Mouse (Mus musculus) hindbrain, embryonic 13.5 days (tissue): Measurements from ENCODE around the gene Unc5b. TPM values are rescaled to one million over a fixed set of nuclear protein-coding genes. Genes with fewer than 3 reads are reported as not detected.

Source experiments
- ATAC-seq: fragments of 200-750 bp; cut with Nextera tagmentation; 2 replicates; pipeline ENCODE4 v1.8.0; 2017; ENCODE audit warnings: moderate TSS enrichment; ENCODE audit not compliant: low FRiP score
- H3K27ac ChIP-seq: fragments of 300-500 bp; sonication (generic); 2 replicates; pipeline ENCODE4 v1.5.1; 2015; ENCODE audit warnings: inconsistent platforms, mild to moderate bottlenecking, moderate library complexity
- H3K27me3 ChIP-seq: fragments of 300-500 bp; sonication (generic); 2 replicates; pipeline ENCODE4 v1.6.1; 2015; ENCODE audit warnings: mild to moderate bottlenecking, inconsistent platforms
- H3K36me3 ChIP-seq: fragments of 300-500 bp; sonication (generic); 2 replicates; pipeline ENCODE4 v1.6.1; 2015; ENCODE audit warnings: mild to moderate bottlenecking, inconsistent platforms
- H3K4me1 ChIP-seq: fragments of 300-500 bp; sonication (generic); replicated peaks from 2 replicates; pipeline ENCODE4 v1.6.1; 2015; ENCODE audit warnings: inconsistent platforms
- H3K4me2 ChIP-seq: fragments of 300-500 bp; sonication (generic); 2 replicates; pipeline ENCODE4 v1.6.1; 2015; ENCODE audit warnings: inconsistent platforms, mild to moderate bottlenecking, moderate library complexity
- H3K4me3 ChIP-seq: fragments of 300-500 bp; sonication (generic); 2 replicates; pipeline ENCODE4 v1.5.1; 2015; ENCODE audit warnings: mild to moderate bottlenecking, inconsistent platforms
- H3K9ac ChIP-seq: fragments of 300-500 bp; sonication (generic); 2 replicates; pipeline ENCODE4 v1.6.1; 2015; ENCODE audit warnings: mild to moderate bottlenecking, inconsistent platforms
- H3K9me3 ChIP-seq: fragments of 300-500 bp; sonication (generic); 2 replicates; pipeline ENCODE4 v1.6.1; 2016; ENCODE audit warnings: inconsistent platforms
- WGBS: fragments of 180-500 bp; shearing (Covaris S2); methylation state at CpG from one replicate; pipeline ENCODE4 v1.1.7; 2015; 5-methylcytosine and 5-hydroxymethylcytosine counted together
- polyA plus RNA-seq: library from polyadenylated mRNA; unstranded; fragments of >200 nt; fragmentation: Nextera tagmentation; extraction: Ambion mirVana; gene quantifications from 2 replicates; pipeline ENCODE4 v1.2.1, GENCODE M21; 2015

Gene Unc5b
- polyA plus RNA-seq, 1 experiment from 2014 or later = 3.3 TPM

DNA sequence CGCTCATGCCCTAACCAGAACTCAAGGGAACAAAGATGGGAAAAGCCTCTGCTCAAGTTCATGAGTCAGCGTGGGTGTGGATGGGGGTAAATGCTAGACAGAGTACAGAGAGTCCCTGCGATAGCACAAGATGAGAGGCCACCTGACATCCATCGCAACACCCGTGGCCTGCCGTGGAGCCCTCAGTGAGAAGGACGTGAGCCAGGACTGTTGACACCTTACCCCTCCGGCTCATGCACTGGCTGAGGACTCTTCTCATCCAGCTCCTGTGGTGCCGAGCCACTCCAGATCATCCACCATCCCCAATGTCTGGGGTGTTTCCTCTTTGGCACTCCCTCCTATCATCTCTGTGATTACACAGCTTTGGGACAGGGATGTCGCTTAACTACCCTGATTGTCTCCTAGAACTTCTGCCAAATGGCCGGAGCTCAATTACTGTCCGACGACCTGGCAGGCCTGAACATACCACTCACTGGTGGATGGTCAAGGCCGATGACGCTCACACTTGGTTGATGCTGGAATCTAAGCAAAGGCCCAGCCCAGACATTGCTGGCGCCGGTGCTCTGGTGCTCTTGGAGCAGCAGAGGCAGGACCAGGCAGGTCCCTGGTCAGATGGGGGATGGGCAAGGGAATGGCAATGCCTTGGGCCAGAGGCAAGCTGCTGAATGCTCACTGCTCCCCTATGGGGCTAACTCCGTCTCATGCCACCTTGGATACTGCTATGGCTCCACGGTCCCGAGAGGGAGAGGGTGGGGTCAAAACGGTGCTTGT, 25.8 kb downstream of the Unc5b start:
- no peak overlapping the region for H3K4me3 ChIP-seq
- H3K27me3 ChIP-seq = peaks cover 56% of the 10 kb centered on the region
- no peaks in the 10 kb centered on the region for H3K9me3 ChIP-seq
- WGBS = 82% methylated on average over 21 of the region's 21 CpGs
- no peak overlapping the region for H3K4me2 ChIP-seq
- peaks cover 59% of the 10 kb centered on the region for H3K4me1 ChIP-seq
- H3K27ac ChIP-seq = no peak overlapping the region
- H3K36me3 ChIP-seq = no peaks in the 10 kb centered on the region
- no peak for ATAC-seq
- H3K9ac ChIP-seq = no peak overlapping the region

DNA sequence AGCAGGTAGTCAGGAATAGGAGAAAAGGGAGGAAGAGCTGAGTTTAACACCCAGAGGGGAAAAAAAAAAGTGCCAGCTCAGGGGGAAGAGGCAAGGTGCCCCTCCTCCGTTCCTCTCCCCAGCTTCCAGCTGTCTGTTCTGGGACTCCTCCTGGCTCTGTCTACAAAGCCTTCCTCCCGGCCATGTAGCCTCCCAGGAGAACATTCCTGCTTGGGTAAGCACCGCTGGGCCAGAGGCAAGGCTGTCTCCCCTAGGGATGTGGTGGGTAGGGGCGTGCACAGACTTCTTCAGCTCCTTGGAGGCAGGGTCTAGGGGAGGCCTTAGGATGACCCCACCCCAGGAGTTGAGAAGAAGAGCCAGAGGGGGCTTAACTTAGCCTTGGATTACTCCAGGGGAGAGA, 26.5 kb downstream of the Unc5b start:
- Histone ChIP-seq H3K4me1 (peaks cover 67% of the 10 kb centered on the region), H3K4me3 (no peak overlapping the region), H3K9ac (no peak overlapping the region), H3K27ac (no peak overlapping the region), H3K4me2 (no peak overlapping the region), H3K36me3 (no peaks in the 10 kb centered on the region), H3K9me3 (no peaks in the 10 kb centered on the region), H3K27me3 (peaks cover 54% of the 10 kb centered on the region)
- ATAC-seq = no peak
- WGBS = 13% methylated on average over 4 of the region's 4 CpGs

DNA sequence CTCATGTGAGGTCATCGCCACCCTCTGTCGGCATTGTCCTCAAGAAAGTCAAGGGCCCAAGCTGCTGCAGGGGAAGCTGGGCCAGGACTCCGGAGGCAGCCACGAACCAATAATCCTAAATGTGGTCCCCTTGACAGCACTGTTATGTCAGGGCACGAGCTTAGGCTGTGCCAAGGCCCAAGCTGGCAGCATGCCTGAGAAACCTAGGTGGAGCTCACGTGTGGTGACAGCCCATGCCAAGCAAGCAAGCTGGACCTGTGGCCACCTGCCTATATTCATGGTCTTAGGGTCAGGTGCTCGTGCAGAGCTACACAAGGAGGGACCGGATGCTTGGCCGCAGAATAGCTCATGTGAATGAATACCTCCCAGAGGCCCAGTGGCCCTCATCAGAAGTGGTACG, 27.4 kb downstream of the Unc5b start:
- Histone ChIP-seq H3K9me3 (no peaks in the 10 kb centered on the region), H3K4me3 (no peak overlapping the region), H3K36me3 (no peaks in the 10 kb centered on the region), H3K27me3 (peaks cover 54% of the 10 kb centered on the region), H3K27ac (peak overlapping the region; percentile 3; the same call in 1 of the 2 replicates), H3K9ac (no peak overlapping the region), H3K4me2 (no peak overlapping the region), H3K4me1 (peaks cover 70% of the 10 kb centered on the region)
- ATAC-seq = no peak
- WGBS = 90% methylated on average over 10 of the region's 10 CpGs

DNA sequence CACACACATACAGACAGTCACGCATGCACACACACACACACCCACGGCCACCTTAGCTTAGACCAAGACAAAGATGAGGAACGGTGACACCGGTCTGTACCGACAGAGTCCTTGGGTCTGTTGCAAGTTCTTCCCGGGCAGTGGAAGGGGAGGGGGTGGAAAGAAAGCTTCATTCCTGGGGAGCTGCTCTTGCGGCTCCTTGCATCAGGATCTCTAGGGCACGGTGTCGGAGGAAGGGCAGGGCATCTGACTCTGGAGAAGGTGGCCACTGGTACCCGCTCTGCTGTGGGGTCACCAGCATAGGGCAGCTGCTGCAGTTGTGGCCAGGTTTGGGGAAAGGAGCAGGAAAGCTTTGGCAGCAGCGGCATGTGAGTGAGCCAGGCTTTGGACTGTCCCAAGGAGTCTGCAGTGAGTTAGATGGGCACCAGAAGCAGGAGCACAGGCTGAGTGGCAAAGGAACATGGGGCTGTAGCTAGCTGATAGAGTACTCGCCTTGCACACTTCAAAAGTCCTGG, 29.4 kb downstream of the Unc5b start:
- H3K27me3 ChIP-seq = peaks cover 61% of the 10 kb centered on the region
- no peak overlapping the region for H3K4me2 ChIP-seq
- H3K36me3 ChIP-seq = no peaks in the 10 kb centered on the region
- ATAC-seq = no peak
- H3K4me3 ChIP-seq = no peak overlapping the region
- peaks cover 56% of the 10 kb centered on the region for H3K4me1 ChIP-seq
- no peak overlapping the region for H3K9ac ChIP-seq
- 68% methylated on average over 12 of the region's 12 CpGs for WGBS
- no peak overlapping the region for H3K27ac ChIP-seq
- no peaks in the 10 kb centered on the region for H3K9me3 ChIP-seq

DNA sequence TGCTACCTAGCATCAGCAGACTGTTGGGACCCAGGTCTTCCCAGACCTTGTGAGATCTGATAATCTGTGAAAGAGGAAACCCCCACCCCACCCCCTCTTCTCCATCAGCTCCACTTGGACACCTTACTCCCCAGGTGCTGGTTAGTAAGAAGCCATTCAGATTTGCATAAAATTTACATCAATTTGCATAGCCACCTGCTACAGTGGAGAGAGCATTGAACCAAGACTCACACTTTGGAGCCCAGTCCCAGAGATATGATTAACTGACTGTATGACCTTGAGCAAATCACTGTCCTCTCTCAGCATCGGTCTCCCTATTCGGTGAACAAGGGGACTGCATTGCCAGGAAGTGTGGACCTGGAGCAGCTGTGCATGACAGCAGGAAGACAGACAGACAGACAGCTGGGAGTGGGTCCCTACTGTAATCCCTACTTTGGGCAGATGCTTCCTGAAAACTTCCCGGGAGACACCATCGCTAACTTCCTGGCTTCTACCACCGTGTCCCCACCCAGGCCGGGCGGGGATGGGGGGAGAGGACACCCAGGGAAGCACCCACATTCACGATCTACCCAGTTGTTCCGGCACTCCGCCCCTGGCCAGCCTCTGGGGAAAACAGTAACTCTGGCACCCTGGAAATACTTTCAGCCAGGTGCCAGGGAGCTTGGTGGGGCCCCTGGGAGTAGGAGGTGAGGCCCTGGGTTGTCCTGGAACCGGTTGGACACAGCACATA, 30.0 kb downstream of the Unc5b start:
- 31% methylated on average over 11 of the region's 11 CpGs for whole genome bisulfite sequencing
- H3K9ac ChIP-seq = no peak overlapping the region
- H3K36me3 ChIP-seq = no peaks in the 10 kb centered on the region
- H3K9me3 ChIP-seq = no peaks in the 10 kb centered on the region
- H3K4me3 ChIP-seq = no peak overlapping the region
- 0 out of 2 replicates have a peak overlapping the region, but pooled peaks have one; percentile 13 for H3K27ac ChIP-seq
- no peak overlapping the region for H3K4me2 ChIP-seq
- peaks cover 52% of the 10 kb centered on the region for H3K4me1 ChIP-seq
- peaks cover 58% of the 10 kb centered on the region for H3K27me3 ChIP-seq
- 0 out of 2 replicates have a peak, but pooled peaks have one; percentile 26 for ATAC-seq

DNA sequence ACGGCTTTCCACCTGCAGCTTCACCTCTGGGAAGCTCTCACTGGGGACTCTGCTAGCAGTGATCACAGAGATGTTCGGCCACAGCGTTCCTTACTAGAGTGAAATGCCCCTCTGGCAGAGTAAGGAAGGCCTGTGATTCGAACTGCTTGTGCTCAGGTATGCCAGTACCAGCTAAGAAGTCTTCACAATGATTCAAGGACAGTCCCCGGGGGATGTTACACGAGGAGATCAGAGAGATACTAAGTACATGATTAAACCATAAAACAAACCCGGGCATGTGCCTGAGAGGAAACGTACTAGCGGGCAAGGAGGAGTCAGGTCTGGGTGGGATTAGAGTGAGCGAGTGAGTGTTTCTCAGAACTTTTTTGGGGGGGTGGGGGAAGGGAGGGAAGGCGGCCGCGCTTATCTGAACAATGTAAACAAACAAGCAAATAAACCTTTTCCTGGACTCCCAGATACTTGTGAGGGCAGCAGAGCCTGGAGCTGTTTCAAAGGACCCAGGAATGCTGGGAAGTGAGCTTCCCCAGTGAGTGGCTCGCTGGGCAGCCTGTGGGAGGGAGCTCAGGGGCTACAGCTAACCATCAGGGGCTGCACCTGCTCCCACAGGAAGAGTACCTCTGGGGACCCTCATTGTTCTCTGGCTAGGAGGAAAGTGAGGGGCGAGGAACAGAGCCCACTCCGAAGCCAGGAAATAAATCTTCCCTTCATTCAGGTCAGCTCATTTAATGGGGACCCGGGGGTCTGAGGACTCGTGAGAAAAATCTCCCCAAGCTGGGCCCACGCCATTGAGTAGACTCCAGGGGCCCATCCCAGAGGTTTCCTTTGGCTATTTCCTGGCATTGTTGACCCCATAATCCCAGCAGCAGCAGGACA, 30.9 kb downstream of the Unc5b start:
- WGBS = 18% methylated on average over 19 of the region's 19 CpGs
- Histone ChIP-seq H3K27ac (0 out of 2 replicates have a peak overlapping the region, but pooled peaks have one; percentile 13), H3K36me3 (no peaks in the 10 kb centered on the region), H3K4me2 (no peak overlapping the region), H3K9me3 (no peaks in the 10 kb centered on the region), H3K9ac (no peak overlapping the region), H3K4me3 (no peak overlapping the region), H3K27me3 (peaks cover 55% of the 10 kb centered on the region), H3K4me1 (peaks cover 50% of the 10 kb centered on the region)
- no peak for ATAC-seq

DNA sequence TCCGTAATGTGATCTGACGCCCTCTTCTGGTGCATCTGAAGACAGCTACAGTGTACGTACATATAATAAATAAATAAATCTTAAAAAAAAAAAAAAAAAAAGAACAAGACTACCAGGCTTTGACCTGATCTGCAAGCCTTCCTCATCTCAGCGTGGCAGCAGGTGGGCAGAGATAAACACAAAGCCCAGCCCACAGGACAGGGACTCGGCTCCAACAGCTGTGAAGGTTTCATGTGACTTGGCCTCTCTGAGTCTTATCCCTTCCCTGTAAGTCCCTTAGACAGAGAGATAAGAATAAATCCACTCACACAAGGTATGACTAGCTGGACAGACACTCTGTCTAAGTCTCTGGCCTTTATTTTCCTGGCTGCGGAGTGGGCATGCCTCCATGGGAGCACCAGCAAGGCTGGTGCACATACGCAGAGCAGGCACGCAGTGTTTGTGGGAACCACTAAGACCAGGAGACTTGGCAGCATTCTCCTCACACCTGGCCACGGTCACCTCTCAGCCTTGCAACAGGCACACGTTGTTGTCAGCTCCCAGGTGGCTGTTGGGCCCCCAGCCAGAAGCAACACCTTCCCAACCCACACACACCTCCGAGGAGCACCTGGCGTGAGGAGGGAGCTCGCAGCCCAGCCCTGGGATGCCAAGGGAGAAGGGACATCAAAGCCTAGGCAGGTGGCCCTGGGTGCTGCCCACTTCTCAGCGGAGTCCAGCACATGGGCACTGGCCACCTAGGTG, 33.5 kb downstream of the Unc5b start:
- Histone ChIP-seq H3K9ac (no peak overlapping the region), H3K27me3 (peaks cover 56% of the 10 kb centered on the region), H3K9me3 (no peaks in the 10 kb centered on the region), H3K36me3 (no peaks in the 10 kb centered on the region), H3K4me3 (no peak overlapping the region), H3K27ac (no peak overlapping the region), H3K4me2 (no peak overlapping the region), H3K4me1 (peaks cover 39% of the 10 kb centered on the region)
- ATAC-seq = no peak
- 89% methylated on average over 14 of the region's 14 CpGs for WGBS

DNA sequence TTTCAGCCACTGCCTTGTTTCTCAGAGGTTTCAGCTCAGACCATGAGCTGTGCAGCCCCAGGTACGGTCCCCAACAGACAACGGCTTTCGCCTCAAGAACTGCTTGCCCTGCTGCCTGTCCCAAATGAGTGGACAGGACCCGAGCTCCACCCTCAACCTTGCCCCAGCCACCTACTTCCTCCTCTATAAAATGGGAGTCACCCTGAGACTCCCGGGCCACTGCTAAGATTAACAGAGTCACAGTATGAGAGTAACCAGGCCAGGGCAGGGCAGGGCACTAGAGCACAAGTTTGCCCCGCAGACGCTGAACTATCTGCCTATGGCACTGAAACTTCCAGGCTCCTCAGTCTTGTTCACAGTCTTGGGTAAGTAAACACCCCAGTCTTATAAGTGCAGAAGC, 34.9 kb downstream of the Unc5b start:
- no peak overlapping the region for H3K4me2 ChIP-seq
- peaks cover 53% of the 10 kb centered on the region for H3K27me3 ChIP-seq
- H3K9me3 ChIP-seq = no peaks in the 10 kb centered on the region
- peaks cover 46% of the 10 kb centered on the region for H3K4me1 ChIP-seq
- H3K4me3 ChIP-seq = no peak overlapping the region
- H3K36me3 ChIP-seq = no peaks in the 10 kb centered on the region
- no peak overlapping the region for H3K27ac ChIP-seq
- no peak for ATAC-seq
- no peak overlapping the region for H3K9ac ChIP-seq
- 90% methylated on average over 7 of the region's 7 CpGs for WGBS

DNA sequence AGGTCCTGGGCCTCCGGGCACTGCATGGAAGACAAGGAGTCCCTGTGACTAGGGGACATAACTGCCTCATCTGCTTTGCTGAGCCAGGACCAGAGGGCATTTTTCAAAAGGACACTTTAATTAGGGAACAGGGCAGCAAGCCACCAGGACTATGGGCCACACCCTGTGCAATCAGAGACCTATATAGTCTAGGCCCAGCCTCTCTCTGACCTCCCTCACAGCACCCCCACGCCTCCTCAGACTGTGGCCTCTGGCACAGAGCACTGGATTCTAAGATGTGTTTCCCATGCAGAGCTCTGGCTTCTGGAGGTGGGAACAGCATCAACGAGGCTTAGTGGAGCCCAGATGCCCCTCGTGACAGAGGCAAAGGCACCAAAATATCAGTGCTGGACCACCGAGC, 35.4 kb downstream of the Unc5b start:
- WGBS = 79% methylated on average over 5 of the region's 5 CpGs
- H3K36me3 ChIP-seq = no peaks in the 10 kb centered on the region

DNA sequence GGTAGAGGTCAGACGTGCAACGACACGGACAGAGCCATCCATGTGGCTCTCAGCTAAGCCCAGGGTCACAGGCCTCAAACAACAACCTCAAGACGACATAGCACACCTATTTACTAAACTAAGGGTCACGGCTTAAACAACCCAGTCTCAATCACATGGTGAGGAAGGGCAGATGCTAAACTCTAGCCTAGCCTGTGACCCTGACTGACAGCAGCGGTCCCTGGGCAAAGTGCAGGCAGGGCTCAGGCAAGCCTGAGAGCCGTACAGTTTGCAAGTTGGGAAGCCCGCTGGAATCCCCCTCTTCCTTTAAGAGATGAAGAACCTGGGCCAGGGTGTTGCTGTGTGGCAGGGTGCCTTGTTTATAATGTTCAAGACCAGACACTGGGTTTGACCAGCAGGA, 36.6 kb downstream of the Unc5b start:
- Histone ChIP-seq H3K27ac (no peak overlapping the region), H3K4me3 (no peak overlapping the region), H3K9me3 (no peaks in the 10 kb centered on the region), H3K4me1 (peaks cover 29% of the 10 kb centered on the region), H3K36me3 (no peaks in the 10 kb centered on the region), H3K27me3 (peaks cover 50% of the 10 kb centered on the region), H3K4me2 (no peak overlapping the region), H3K9ac (no peak overlapping the region)
- no peak for ATAC-seq
- WGBS = 58% methylated on average over 8 of the region's 8 CpGs

More for the DNA sequence above, 35.4 kb downstream of the Unc5b start:
- 0 out of 2 replicates have a peak overlapping the region, but pooled peaks have one; percentile 19 for H3K9ac ChIP-seq
- peaks cover 50% of the 10 kb centered on the region for H3K27me3 ChIP-seq
- H3K27ac ChIP-seq = no peak overlapping the region
- peaks cover 41% of the 10 kb centered on the region for H3K4me1 ChIP-seq
- no peak overlapping the region for H3K4me3 ChIP-seq
- no peak for ATAC-seq
- no peaks in the 10 kb centered on the region for H3K9me3 ChIP-seq
- H3K4me2 ChIP-seq = no peak overlapping the region

DNA sequence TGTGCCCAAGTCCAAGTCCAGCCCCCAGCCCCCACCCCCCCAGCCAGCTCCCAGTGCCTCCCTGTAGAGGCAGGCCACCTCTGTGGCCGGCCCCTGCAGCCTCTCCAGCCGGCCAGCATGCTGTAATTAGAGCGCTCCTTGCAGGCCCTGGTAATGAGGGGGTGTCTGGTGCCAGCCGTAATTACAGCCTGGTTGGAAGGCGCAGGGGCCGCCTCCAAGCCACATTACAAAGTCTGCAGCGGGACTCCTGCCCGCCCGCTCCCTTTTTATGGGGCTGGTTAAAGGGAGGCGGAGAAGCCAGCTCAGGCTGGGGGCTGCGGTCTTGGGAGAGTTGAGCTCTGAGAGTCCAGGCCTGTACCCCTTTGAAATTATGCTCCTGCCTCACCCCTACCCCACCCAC, 37.0 kb downstream of the Unc5b start:
- Histone ChIP-seq H3K4me1 (peaks cover 26% of the 10 kb centered on the region), H3K4me3 (no peak overlapping the region), H3K9me3 (no peaks in the 10 kb centered on the region), H3K4me2 (no peak overlapping the region), H3K27me3 (peaks cover 46% of the 10 kb centered on the region), H3K9ac (no peak overlapping the region), H3K36me3 (no peaks in the 10 kb centered on the region), H3K27ac (no peak overlapping the region)
- 20% methylated on average over 11 of the region's 11 CpGs for WGBS
- ATAC-seq = no peak
